Mouse (Mus musculus) midbrain, embryonic 16.5 days (tissue): ENCODE results near the gene Gabra2. TPM values are rescaled to one million over a fixed set of nuclear protein-coding genes. Genes with fewer than 3 reads are reported as not detected.

Experiments
- ATAC-seq: fragments of 200-750 bp; cut with Nextera tagmentation; 2 replicates; pipeline ENCODE4 v1.8.0; 2017; ENCODE audit warnings: moderate TSS enrichment
- H3K27ac ChIP-seq: fragments of 300-500 bp; sonication (generic); 2 replicates; pipeline ENCODE4 v1.5.1; 2014; ENCODE audit warnings: mild to moderate bottlenecking, low read length, mixed read lengths
- H3K27me3 ChIP-seq: fragments of 300-500 bp; sonication (generic); 2 replicates; pipeline ENCODE4 v1.6.1; 2014; ENCODE audit warnings: low read depth, low read length, mixed read lengths; ENCODE audit not compliant: control insufficient read depth, insufficient read depth
- H3K36me3 ChIP-seq: fragments of 300-500 bp; sonication (generic); 2 replicates; pipeline ENCODE4 v1.6.1; 2014; ENCODE audit warnings: mild to moderate bottlenecking, low read length, moderate library complexity, mixed read lengths; ENCODE audit not compliant: control insufficient read depth, insufficient read depth
- H3K4me1 ChIP-seq: fragments of 300-500 bp; sonication (generic); 2 replicates; pipeline ENCODE4 v1.6.1; 2014; ENCODE audit warnings: mild to moderate bottlenecking, low read length, mixed read lengths; ENCODE audit not compliant: control insufficient read depth, insufficient read depth
- H3K4me2 ChIP-seq: fragments of 300-500 bp; sonication (generic); 2 replicates; pipeline ENCODE4 v1.6.1; 2014; ENCODE audit warnings: mild to moderate bottlenecking, low read length, mixed read lengths
- H3K4me3 ChIP-seq: fragments of 300-500 bp; sonication (generic); 2 replicates; pipeline ENCODE4 v1.5.1; 2014; ENCODE audit warnings: low read depth, mild to moderate bottlenecking, low read length, moderate library complexity, mixed read lengths
- H3K9ac ChIP-seq: fragments of 300-500 bp; sonication (generic); 2 replicates; pipeline ENCODE4 v1.6.1; 2014; ENCODE audit warnings: low read depth, low read length, mixed read lengths
- H3K9me3 ChIP-seq: fragments of 300-500 bp; sonication (generic); replicated peaks from 2 replicates; pipeline ENCODE4 v1.6.1; 2014; ENCODE audit warnings: mild to moderate bottlenecking, low read length, mixed read lengths; ENCODE audit not compliant: control insufficient read depth, poor library complexity, severe bottlenecking
- WGBS: fragments of 180-500 bp; shearing (Covaris S2); extraction: QIAGEN DNeasy Blood & Tissue Kit; methylation state at CpG from one replicate; pipeline ENCODE4 v1.1.7; 2014; 5-methylcytosine and 5-hydroxymethylcytosine counted together
- polyA plus RNA-seq: library from polyadenylated mRNA; unstranded; fragments of >200 nt; fragmentation: Nextera tagmentation; extraction: Ambion mirVana; gene quantifications from 2 replicates; pipeline ENCODE4 v1.2.1, GENCODE M21; 2015

Gabra2 gene
- polyA plus RNA-seq, 1 experiment from 2014 or later = 75.1 TPM

- Histone ChIP-seq H3K4me3 (no peak overlapping the region), H3K4me1 (peaks cover 3% of the 10 kb centered on the region; the same call in 1 of the 2 replicates), H3K9ac (no peak overlapping the region), H3K27ac (no peak overlapping the region), H3K36me3 (no peaks in the 10 kb centered on the region), H3K4me2 (peak overlapping the region; percentile 12; the same call in 1 of the 2 replicates), H3K9me3 (no peaks in the 10 kb centered on the region), H3K27me3 (no peaks in the 10 kb centered on the region)
- WGBS = 80% methylated on average over 2 of the region's 2 CpGs
- ATAC-seq = no peak
These were observed 3.7 kb downstream of the Gabra2 start for GRCm38 (mm10) chr5:71091926-71092325.

- Histone ChIP-seq H3K9ac (no peak overlapping the region), H3K4me2 (no peak overlapping the region), H3K4me1 (no peaks in the 10 kb centered on the region), H3K36me3 (no peaks in the 10 kb centered on the region), H3K27me3 (no peaks in the 10 kb centered on the region), H3K4me3 (no peak overlapping the region), H3K9me3 (no peaks in the 10 kb centered on the region), H3K27ac (no peak overlapping the region)
- WGBS = 93% methylated on average over 5 of the region's 5 CpGs
- no peak for ATAC-seq
These were observed 16.8 kb downstream of the Gabra2 start for GRCm38 (mm10) chr5:71078861-71079260.

GRCm38 (mm10) chr5:71061696-71062095, 34.0 kb downstream of the Gabra2 start:
- Histone ChIP-seq H3K4me3 (no peak overlapping the region), H3K27me3 (no peaks in the 10 kb centered on the region), H3K27ac (no peak overlapping the region), H3K9me3 (no peaks in the 10 kb centered on the region), H3K9ac (no peak overlapping the region), H3K4me2 (no peak overlapping the region), H3K36me3 (no peaks in the 10 kb centered on the region), H3K4me1 (no peaks in the 10 kb centered on the region)
- ATAC-seq = no peak
- 66% methylated on average over 3 of the region's 3 CpGs for WGBS

- H3K4me2 ChIP-seq = no peak overlapping the region
- 17% methylated on average over 7 of the region's 7 CpGs for WGBS
- H3K9me3 ChIP-seq = no peaks in the 10 kb centered on the region
- no peaks in the 10 kb centered on the region for H3K36me3 ChIP-seq
- no peaks in the 10 kb centered on the region for H3K27me3 ChIP-seq
- H3K27ac ChIP-seq = no peak overlapping the region
- peak; percentile 89 for ATAC-seq
- H3K4me1 ChIP-seq = no peaks in the 10 kb centered on the region
- no peak overlapping the region for H3K9ac ChIP-seq
- no peak overlapping the region for H3K4me3 ChIP-seq
These were observed 37.6 kb downstream of the Gabra2 start for GRCm38 (mm10) chr5:71058047-71058446.

GRCm38 (mm10) chr5:71037352-71037751, 58.3 kb downstream of the Gabra2 start:
- H3K27ac ChIP-seq = no peak overlapping the region
- 79% methylated on average over 3 of the region's 3 CpGs for WGBS
- no peak overlapping the region for H3K4me2 ChIP-seq
- no peak overlapping the region for H3K4me3 ChIP-seq
- no peaks in the 10 kb centered on the region for H3K36me3 ChIP-seq
- no peak overlapping the region for H3K9ac ChIP-seq
- H3K9me3 ChIP-seq = no peaks in the 10 kb centered on the region
- no peak for ATAC-seq
- H3K27me3 ChIP-seq = no peaks in the 10 kb centered on the region
- H3K4me1 ChIP-seq = no peaks in the 10 kb centered on the region

- no peaks in the 10 kb centered on the region for H3K36me3 ChIP-seq
- no peaks in the 10 kb centered on the region for H3K27me3 ChIP-seq
- ATAC-seq = no peak
- H3K4me1 ChIP-seq = no peaks in the 10 kb centered on the region
- no peaks in the 10 kb centered on the region for H3K9me3 ChIP-seq
- no peak overlapping the region for H3K9ac ChIP-seq
- WGBS = 87% methylated on average over 4 of the region's 4 CpGs
- no peak overlapping the region for H3K4me2 ChIP-seq
- no peak overlapping the region for H3K27ac ChIP-seq
- no peak overlapping the region for H3K4me3 ChIP-seq
These were observed 69.7 kb downstream of the Gabra2 start for GRCm38 (mm10) chr5:71025956-71026355.

GRCm38 (mm10) chr5:71011751-71012150, 83.9 kb downstream of the Gabra2 start:
- peak; percentile 64 for ATAC-seq
- H3K4me1 ChIP-seq = peaks cover 7% of the 10 kb centered on the region
- 0 out of 2 replicates have a peak overlapping the region, but pooled peaks have one; percentile 17 for H3K27ac ChIP-seq
- H3K4me3 ChIP-seq = no peak overlapping the region
- no peak overlapping the region for H3K9ac ChIP-seq
- H3K4me2 ChIP-seq = no peak overlapping the region
- H3K36me3 ChIP-seq = no peaks in the 10 kb centered on the region
- H3K9me3 ChIP-seq = no peaks in the 10 kb centered on the region
- 45% methylated on average over 2 of the region's 2 CpGs for WGBS
- H3K27me3 ChIP-seq = no peaks in the 10 kb centered on the region

- no peak overlapping the region for H3K9ac ChIP-seq
- H3K9me3 ChIP-seq = no peaks in the 10 kb centered on the region
- no peak overlapping the region for H3K4me2 ChIP-seq
- WGBS = 9% methylated on average over 2 of the region's 2 CpGs
- H3K27ac ChIP-seq = no peak overlapping the region
- no peak overlapping the region for H3K4me3 ChIP-seq
- peak; percentile 36; the same call in 1 of the 2 replicates for ATAC-seq
- no peaks in the 10 kb centered on the region for H3K27me3 ChIP-seq
- H3K4me1 ChIP-seq = peaks cover 7% of the 10 kb centered on the region
- no peaks in the 10 kb centered on the region for H3K36me3 ChIP-seq
These were observed 84.4 kb downstream of the Gabra2 start for GRCm38 (mm10) chr5:71011271-71011670.

- Histone ChIP-seq H3K36me3 (no peaks in the 10 kb centered on the region), H3K4me2 (no peak overlapping the region), H3K27me3 (no peaks in the 10 kb centered on the region), H3K27ac (no peak overlapping the region), H3K9ac (no peak overlapping the region), H3K4me1 (peaks cover 7% of the 10 kb centered on the region), H3K9me3 (no peaks in the 10 kb centered on the region), H3K4me3 (no peak overlapping the region)
- ATAC-seq = no peak
- 54% methylated on average over 3 of the region's 3 CpGs for WGBS
These were observed 84.9 kb downstream of the Gabra2 start for GRCm38 (mm10) chr5:71010797-71011196.
